Mouse (Mus musculus): ENCODE measurements around the gene Cdh18.

GRCm38 (mm10) chr15:23385816-23386215 lies 837.0 kb downstream of the Cdh18 start:
- TF ChIP-seq E2F4 (IDR thresholded peaks at IDR 0.05; ENCODE audit: borderline replicate concordance, low read depth, low read length), result no peak
- TF ChIP-seq EP300 (IDR thresholded peaks at IDR 0.05; ENCODE audit: low read depth in 1 of 2, low read length in 2 of 2), result no peak
